Mouse (Mus musculus) ES-Bruce4 (cell line): ENCODE data around the gene Sfxn1.

ENCODE experiments used
- CTCF ChIP-seq: IDR thresholded peaks from one replicate; pipeline ENCODE4 v1.8.1; 2011; ENCODE audit warnings: low read depth, low read length
- POLR2A ChIP-seq: IDR thresholded peaks from one replicate; pipeline ENCODE4 v1.8.1; 2011; ENCODE audit warnings: low read length; ENCODE audit not compliant: insufficient read depth

- TF ChIP-seq POLR2A (no peak), CTCF (no peak)
Observed at GRCm38 (mm10) chr13:54144624-54145023, 73.0 kb downstream of the Sfxn1 start.
